Mouse (Mus musculus): ENCODE measurements around the gene Tuba1c. TPM values are rescaled to one million over a fixed set of nuclear protein-coding genes. Genes with fewer than 3 reads are reported as not detected.

Tuba1c gene
- polyA plus RNA-seq, 1 experiment = 294 TPM

DNA sequence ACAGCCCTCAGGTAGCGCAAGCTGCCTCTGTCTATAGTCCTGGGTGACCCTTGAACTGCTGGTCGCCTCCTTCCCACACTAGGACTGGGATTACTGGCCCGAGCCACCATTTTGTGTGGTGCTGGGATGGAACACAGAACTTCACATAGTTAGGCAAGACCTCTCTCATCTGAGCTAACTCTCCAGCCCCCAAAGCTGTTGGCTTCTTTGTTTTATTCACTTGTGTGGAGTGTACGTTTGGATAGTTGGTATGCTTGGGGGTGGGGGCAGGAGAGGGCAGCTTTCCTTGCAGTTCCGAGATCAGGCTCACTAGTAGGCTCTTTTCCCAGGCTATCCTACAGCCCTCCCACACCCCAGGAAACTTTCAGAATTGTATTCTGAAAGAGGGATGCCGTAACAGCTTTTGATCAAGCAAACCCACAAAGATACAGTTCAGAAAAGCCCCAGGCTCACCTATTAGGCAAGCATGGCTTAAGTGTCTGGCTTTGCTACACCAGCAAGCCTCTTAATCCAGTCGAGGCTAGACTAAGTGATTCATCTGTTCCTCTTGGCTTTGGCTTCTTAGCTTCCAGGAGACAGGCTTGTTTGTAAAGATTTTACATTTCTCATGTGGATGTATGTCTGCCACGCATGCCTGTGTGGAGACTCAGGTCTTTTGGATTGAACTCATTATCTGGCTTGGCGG is 2.5 kb downstream of the Tuba1c start:
- no peak overlapping the region for H3K4me3 ChIP-seq (ENCODE audit: control insufficient read depth, insufficient read depth, low read length)
- H3K36me3 ChIP-seq (ENCODE audit: control insufficient read depth, insufficient read depth, low read length) = peaks cover 23% of the 10 kb centered on the region
- TF ChIP-seq POLR2A (IDR thresholded peaks at IDR 0.05; ENCODE audit: control insufficient read depth, extremely low read depth, insufficient read depth, low read length, poor library complexity) (no peak), CTCF (IDR thresholded peaks at IDR 0.05; ENCODE audit: borderline replicate concordance, control insufficient read depth, extremely low read depth, insufficient read depth, low read length, poor library complexity) (no peak)
- no peak for DNase-seq
- no peak overlapping the region for H3K27ac ChIP-seq (ENCODE audit: control insufficient read depth, insufficient read depth, low read length)
- H3K27me3 ChIP-seq (ENCODE audit: control insufficient read depth, insufficient read depth, low read length) = no peaks in the 10 kb centered on the region
- WGBS = 84% methylated on average over 9 of the region's 9 CpGs
- H3K4me1 ChIP-seq (replicated peaks; ENCODE audit: control insufficient read depth, insufficient read depth, low read length) = peaks cover 21% of the 10 kb centered on the region

DNA sequence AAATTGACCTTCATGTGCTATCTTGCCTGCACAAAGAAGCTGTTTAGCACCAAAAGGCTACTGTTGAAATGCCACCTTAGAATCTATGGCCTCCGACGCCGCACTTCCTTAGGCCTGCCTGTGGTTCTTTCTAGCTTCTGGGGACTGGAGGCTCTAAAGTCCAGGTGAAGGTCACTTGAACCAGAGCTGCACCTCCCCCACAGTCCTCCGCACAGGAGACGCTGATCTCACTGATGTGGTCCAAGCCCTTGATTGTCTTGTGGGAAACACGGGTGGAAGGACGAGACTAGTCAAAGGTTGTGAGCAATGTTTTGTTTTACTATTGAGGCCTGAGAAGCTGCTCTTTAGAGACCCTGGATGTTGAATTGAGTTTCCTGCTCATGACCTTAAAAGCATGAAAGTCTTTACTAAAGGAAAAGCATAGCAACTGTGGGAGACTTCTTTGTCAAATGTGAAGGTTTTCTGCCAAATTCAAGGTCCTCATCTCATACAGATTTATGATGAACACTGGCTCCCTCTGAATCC is 3.1 kb downstream of the Tuba1c start:
- Histone ChIP-seq H3K4me1 (replicated peaks; ENCODE audit: control insufficient read depth, insufficient read depth, low read length) (peaks cover 21% of the 10 kb centered on the region), H3K36me3 (ENCODE audit: control insufficient read depth, insufficient read depth, low read length) (peaks cover 23% of the 10 kb centered on the region), H3K27me3 (ENCODE audit: control insufficient read depth, insufficient read depth, low read length) (no peaks in the 10 kb centered on the region), H3K4me3 (ENCODE audit: control insufficient read depth, insufficient read depth, low read length) (no peak overlapping the region), H3K27ac (ENCODE audit: control insufficient read depth, insufficient read depth, low read length) (no peak overlapping the region)
- WGBS = 59% methylated on average over 7 of the region's 7 CpGs
- DNase-seq = no peak
- TF ChIP-seq CTCF (IDR thresholded peaks at IDR 0.05; ENCODE audit: borderline replicate concordance, control insufficient read depth, extremely low read depth, insufficient read depth, low read length, poor library complexity) (no peak), POLR2A (IDR thresholded peaks at IDR 0.05; ENCODE audit: control insufficient read depth, extremely low read depth, insufficient read depth, low read length, poor library complexity) (no peak)

DNA sequence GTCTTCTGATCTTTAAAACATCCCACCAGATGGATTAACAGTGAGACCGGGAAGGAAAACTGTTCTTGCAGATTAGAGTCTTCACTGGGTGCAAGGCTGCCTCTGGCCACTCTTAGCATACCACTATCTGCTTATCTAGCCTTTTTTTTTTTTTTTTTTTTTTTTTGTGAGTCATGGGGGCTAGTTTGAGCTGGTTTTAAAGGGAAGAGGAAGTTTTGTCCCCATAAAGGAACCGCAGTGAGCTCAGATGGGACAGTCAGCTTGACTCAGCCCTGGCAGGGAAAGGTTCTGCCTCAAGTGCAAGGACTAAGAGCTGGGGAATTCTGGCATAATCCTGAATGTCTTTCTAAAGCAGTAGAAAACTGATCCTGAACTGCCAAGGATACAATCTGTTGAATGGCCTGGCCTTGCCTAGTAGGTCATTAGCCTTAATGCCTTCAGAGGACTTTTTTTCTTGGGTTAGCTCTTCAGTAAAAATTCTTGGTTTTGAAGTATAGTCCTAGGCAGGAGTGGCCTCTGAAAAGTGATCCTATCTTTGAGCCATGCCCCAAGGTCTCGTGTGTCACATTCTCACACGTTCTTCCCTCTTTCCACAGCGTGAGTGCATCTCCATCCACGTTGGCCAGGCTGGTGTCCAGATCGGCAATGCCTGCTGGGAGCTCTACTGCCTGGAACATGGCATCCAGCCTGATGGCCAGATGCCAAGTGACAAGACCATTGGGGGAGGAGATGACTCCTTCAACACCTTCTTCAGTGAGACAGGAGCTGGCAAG is 4.0 kb downstream of the Tuba1c start:
- Histone ChIP-seq H3K27me3 (ENCODE audit: control insufficient read depth, insufficient read depth, low read length) (no peaks in the 10 kb centered on the region), H3K36me3 (ENCODE audit: control insufficient read depth, insufficient read depth, low read length) (peaks cover 30% of the 10 kb centered on the region), H3K4me3 (ENCODE audit: control insufficient read depth, insufficient read depth, low read length) (no peak overlapping the region), H3K4me1 (replicated peaks; ENCODE audit: control insufficient read depth, insufficient read depth, low read length) (peaks cover 21% of the 10 kb centered on the region), H3K27ac (ENCODE audit: control insufficient read depth, insufficient read depth, low read length) (no peak overlapping the region)
- DNase-seq = no peak
- WGBS = 70% methylated on average over 7 of the region's 7 CpGs
- TF ChIP-seq CTCF (IDR thresholded peaks at IDR 0.05; ENCODE audit: borderline replicate concordance, control insufficient read depth, extremely low read depth, insufficient read depth, low read length, poor library complexity) = no peak
- TF ChIP-seq POLR2A (IDR thresholded peaks at IDR 0.05; ENCODE audit: control insufficient read depth, extremely low read depth, insufficient read depth, low read length, poor library complexity) = no peak

DNA sequence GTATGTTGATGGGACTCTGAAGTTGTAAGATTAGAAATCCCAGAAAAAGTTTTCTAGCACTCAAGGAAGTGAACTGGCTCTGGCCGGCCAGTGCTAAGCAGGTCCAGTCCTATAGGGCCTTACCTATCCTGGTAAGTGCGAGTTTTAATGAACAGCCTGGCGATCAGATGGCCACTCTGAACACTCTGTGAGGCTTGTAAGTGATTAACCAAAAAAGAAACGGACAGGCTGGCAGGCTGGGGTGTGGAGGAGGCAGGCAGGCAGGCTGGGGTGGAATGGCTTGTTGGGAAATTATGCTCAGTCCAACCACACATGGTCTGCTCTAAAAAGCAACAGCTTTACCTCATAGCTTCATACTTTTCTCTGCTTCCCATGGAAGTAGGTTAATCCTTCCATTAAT is 5.7 kb downstream of the Tuba1c start:
- H3K4me1 ChIP-seq (replicated peaks; ENCODE audit: control insufficient read depth, insufficient read depth, low read length) = peaks cover 16% of the 10 kb centered on the region
- no peak for DNase-seq
- H3K27me3 ChIP-seq (ENCODE audit: control insufficient read depth, insufficient read depth, low read length) = no peaks in the 10 kb centered on the region
- peaks cover 32% of the 10 kb centered on the region for H3K36me3 ChIP-seq (ENCODE audit: control insufficient read depth, insufficient read depth, low read length)
- H3K27ac ChIP-seq (ENCODE audit: control insufficient read depth, insufficient read depth, low read length) = no peak overlapping the region
- no peak overlapping the region for H3K4me3 ChIP-seq (ENCODE audit: control insufficient read depth, insufficient read depth, low read length)
- TF ChIP-seq CTCF (IDR thresholded peaks at IDR 0.05; ENCODE audit: borderline replicate concordance, control insufficient read depth, extremely low read depth, insufficient read depth, low read length, poor library complexity) = no peak
- TF ChIP-seq POLR2A (IDR thresholded peaks at IDR 0.05; ENCODE audit: control insufficient read depth, extremely low read depth, insufficient read depth, low read length, poor library complexity) = no peak
- WGBS = 97% methylated on average over 4 of the region's 4 CpGs

DNA sequence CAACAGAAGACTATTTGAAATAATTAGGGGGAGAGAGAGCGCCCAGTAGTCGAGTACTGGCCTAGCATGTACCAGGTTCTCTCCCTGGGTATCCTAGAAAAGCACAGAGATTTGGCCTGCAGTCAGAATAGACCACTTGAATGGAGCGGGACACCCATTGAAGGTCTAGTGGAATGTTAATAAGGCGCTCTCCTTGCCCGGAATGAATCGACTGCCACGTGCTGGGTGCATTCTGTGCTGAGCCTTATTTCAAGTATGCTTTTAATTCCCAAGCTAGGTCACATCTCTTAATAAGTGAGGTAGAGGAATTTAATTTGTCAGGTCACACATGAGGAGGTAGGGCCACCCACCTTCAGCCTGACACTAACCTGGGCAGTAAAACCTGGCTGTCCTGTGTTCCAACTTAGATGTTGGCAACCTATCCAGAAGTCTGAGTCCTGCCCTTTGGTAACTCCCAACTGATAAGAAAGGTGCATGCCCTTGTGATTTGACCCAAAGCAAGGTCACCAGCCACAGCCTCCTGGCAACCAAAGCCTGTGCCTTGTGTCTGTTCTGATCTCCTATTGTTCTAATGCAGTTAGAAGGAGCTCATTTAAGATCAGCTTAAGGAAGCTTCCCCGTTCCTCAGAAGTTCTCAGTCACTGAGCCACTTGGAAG is 6.7 kb downstream of the Tuba1c start:
- no peaks in the 10 kb centered on the region for H3K27me3 ChIP-seq (ENCODE audit: control insufficient read depth, insufficient read depth, low read length)
- TF ChIP-seq POLR2A (IDR thresholded peaks at IDR 0.05; ENCODE audit: control insufficient read depth, extremely low read depth, insufficient read depth, low read length, poor library complexity) = no peak
- peaks cover 11% of the 10 kb centered on the region for H3K4me1 ChIP-seq (replicated peaks; ENCODE audit: control insufficient read depth, insufficient read depth, low read length)
- no peak overlapping the region for H3K27ac ChIP-seq (ENCODE audit: control insufficient read depth, insufficient read depth, low read length)
- no peak for DNase-seq
- 97% methylated on average over 8 of the region's 8 CpGs for WGBS
- peaks cover 32% of the 10 kb centered on the region for H3K36me3 ChIP-seq (ENCODE audit: control insufficient read depth, insufficient read depth, low read length)
- no peak overlapping the region for H3K4me3 ChIP-seq (ENCODE audit: control insufficient read depth, insufficient read depth, low read length)

DNA sequence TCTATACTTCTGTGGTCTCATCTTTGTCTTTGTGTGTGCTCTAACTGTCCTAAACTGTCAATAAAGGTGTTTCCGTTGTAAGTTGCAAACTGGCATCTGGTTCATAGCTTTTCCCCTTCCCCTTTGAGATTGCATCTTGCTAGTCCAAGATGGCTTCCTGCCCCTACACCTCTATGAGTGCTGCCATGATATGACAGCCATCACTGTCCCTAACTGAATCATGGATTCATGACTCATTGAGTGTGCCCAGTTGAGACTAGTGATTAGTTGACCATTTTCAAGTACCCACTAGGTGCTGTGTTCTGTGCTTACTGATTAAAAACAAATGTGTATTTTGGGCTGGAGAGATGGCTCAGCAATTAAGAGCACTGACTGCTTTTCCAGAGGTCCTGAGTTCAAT is 8.3 kb downstream of the Tuba1c start:
- Histone ChIP-seq H3K27me3 (ENCODE audit: control insufficient read depth, insufficient read depth, low read length) (no peaks in the 10 kb centered on the region), H3K4me3 (ENCODE audit: control insufficient read depth, insufficient read depth, low read length) (no peak overlapping the region), H3K27ac (ENCODE audit: control insufficient read depth, insufficient read depth, low read length) (no peak overlapping the region), H3K4me1 (replicated peaks; ENCODE audit: control insufficient read depth, insufficient read depth, low read length) (no peaks in the 10 kb centered on the region), H3K36me3 (ENCODE audit: control insufficient read depth, insufficient read depth, low read length) (peaks cover 32% of the 10 kb centered on the region)
- DNase-seq = no peak
- 94% methylated on average over 1 of the region's 1 CpGs for WGBS
- TF ChIP-seq POLR2A (IDR thresholded peaks at IDR 0.05; ENCODE audit: control insufficient read depth, extremely low read depth, insufficient read depth, low read length, poor library complexity) (no peak), CTCF (IDR thresholded peaks at IDR 0.05; ENCODE audit: borderline replicate concordance, control insufficient read depth, extremely low read depth, insufficient read depth, low read length, poor library complexity) (no peak)

Measured in thymus, adult 2 months (tissue).